Mouse (Mus musculus) frontal cortex, postnatal 10 days (tissue): ENCODE measurements around the gene Kdm4b.

Experiments
- DNase-seq, 2 experiments: peaks; one replicate each; pipeline ENCODE4 v3.0.0; 2022; ENCODE audit warnings: low spot score in 2 of 2, mixed read lengths in 1 of 2

Gene Kdm4b

GRCm38 (mm10) chr17:56345364-56345763 lies 19.5 kb downstream of the Kdm4b start:
- DNase-seq: no peak

DNA sequence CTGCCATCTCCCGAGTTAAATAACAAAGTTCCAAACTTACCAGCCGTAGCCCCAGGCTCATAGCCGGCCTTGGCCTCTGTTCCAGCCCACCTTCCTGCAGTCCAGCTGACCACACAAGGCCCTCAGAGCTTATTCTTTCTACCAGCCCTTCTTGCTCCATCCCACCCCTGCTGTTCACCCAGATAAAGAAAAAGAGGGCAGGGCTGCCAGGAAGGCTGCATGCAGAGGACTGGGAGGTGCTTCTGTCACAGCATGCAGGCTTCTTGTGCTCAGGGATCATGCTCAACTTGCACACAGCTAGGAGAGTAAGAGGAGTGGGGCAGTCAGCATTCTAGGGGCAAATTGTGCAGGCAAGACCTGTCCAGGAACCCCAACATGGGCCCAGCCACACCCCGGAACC lies 22.3 kb downstream of the Kdm4b start:
- DNase-seq: no peak

DNA sequence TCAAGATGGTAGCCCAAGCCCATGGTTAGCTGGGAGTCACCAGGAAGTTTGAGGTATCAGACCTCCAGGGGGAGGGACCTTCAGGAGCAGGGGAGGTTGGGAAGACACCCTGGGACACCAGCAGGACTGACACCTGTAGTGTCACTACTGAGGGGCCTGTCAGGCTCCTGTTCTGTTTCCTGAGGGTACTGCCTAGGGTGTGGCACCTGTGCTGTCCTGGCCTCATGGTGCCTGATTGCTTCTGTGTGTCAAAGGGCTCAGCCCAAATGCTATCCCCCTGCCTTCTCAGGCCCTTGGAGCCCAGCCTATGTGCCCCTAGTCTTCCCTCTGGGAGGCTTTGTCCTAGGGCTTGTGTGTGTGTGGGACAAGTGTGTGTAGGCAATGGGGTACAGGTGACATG lies 22.7 kb downstream of the Kdm4b start:
- DNase-seq: no peak

DNA sequence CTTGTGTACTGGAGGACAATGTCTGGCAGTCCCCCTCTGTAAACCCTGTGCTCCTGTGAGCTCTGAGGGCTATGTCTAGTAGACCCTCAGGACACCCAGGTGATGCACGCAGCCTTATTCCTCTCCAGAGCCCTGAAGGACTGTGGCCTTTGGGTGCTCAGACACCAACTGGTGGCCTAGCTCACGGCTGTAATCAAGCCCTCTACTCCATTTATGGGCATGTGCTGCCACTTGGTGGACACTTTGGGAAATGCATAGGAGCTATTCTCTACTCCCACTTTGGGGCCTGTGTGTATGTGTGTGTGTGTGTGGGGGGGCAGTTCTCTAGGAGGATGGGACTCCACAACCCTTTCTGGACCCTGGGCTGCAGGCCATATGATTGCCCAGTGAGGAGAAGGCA lies 24.8 kb downstream of the Kdm4b start:
- DNase-seq: peak in 1 of 2 experiments; percentile 74

GRCm38 (mm10) chr17:56356921-56357885 lies 31.3 kb downstream of the Kdm4b start:
- peak in 1 of 2 experiments; percentile 68 for DNase-seq

- no peak for DNase-seq
Measured at GRCm38 (mm10) chr17:56359183-56359725, 33.4 kb downstream of the Kdm4b start.

GRCm38 (mm10) chr17:56359864-56360263 lies 34.0 kb downstream of the Kdm4b start:
- no peak for DNase-seq

- no peak for DNase-seq
Measured at GRCm38 (mm10) chr17:56360451-56360850, 34.6 kb downstream of the Kdm4b start.

DNA sequence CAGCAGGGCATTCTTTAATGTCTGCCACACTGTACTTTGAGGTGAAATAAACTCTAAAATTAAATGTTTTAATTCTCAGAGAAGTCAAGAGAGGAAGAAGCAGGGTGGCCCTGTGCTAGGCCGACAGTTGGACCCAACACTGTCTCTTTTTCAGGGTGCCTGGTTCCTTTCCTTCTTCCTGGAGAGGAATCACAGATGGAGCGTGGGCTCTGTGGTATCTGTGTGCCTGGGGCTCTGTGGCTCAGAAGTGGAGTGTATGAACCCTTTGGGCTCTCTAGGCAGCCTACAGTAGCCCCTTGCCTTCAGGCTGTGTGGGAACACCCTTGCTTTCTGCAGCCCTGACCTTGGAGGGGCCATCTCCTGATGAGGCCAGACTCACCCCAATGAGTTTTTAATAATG lies 35.7 kb downstream of the Kdm4b start:
- DNase-seq: no peak

- DNase-seq: no peak
Measured at GRCm38 (mm10) chr17:56365791-56366673, 40.2 kb downstream of the Kdm4b start.

GRCm38 (mm10) chr17:56368291-56368790 lies 42.5 kb downstream of the Kdm4b start:
- DNase-seq: no peak

DNA sequence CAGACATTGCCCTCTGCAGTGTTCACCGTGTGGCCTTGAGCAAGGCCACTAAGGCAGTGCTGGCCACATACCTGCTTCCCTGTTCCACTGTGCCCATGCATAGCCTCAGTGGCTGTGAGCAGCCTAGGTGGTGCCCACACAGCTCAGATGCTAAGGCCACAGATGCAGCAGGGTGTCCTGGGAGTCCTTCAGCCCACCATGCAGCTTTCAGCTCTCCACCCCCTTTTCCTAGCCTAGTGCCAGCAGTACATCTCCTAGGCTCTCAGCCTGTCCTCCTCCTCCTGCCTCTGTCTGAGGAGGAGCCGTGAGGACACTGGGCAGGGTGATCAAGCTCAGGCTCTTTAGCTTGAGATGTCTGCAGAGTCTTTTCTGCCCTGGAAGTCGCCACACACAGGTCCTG lies 44.2 kb downstream of the Kdm4b start:
- DNase-seq: no peak

DNA sequence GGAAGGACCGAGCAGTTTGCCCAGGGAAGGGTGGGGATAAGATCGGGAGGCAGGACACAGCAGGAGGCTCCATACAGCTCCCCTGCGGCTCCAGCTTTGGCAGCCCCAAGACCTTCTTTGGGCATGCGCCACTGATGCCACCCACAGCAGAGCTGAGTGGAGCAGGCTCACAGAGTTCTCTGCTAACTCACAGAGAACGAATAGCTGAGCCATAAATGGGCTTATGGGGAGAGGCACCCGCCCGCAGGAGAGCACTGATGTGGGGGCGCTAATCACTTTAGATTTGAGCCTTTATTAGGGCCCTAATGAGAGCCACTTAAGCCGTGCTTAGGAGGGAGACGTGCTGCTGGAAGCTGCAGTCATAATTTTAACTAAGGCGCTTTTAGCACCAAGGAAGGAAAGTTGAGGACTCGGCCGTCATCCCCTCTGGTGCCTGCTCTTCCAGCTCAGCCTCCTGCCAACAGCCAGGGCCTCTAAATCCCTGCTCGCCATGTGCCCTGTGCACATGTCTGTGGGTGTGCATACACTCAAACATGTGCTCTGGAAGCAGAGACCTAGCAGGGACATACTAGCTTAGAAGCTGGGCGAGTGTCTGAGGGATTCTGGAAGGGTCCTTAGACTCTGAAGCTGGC lies 45.3 kb downstream of the Kdm4b start:
- DNase-seq: peak in 1 of 2 experiments; percentile 41

- no peak for DNase-seq
Measured at GRCm38 (mm10) chr17:56372109-56372508, 46.2 kb downstream of the Kdm4b start.

DNA sequence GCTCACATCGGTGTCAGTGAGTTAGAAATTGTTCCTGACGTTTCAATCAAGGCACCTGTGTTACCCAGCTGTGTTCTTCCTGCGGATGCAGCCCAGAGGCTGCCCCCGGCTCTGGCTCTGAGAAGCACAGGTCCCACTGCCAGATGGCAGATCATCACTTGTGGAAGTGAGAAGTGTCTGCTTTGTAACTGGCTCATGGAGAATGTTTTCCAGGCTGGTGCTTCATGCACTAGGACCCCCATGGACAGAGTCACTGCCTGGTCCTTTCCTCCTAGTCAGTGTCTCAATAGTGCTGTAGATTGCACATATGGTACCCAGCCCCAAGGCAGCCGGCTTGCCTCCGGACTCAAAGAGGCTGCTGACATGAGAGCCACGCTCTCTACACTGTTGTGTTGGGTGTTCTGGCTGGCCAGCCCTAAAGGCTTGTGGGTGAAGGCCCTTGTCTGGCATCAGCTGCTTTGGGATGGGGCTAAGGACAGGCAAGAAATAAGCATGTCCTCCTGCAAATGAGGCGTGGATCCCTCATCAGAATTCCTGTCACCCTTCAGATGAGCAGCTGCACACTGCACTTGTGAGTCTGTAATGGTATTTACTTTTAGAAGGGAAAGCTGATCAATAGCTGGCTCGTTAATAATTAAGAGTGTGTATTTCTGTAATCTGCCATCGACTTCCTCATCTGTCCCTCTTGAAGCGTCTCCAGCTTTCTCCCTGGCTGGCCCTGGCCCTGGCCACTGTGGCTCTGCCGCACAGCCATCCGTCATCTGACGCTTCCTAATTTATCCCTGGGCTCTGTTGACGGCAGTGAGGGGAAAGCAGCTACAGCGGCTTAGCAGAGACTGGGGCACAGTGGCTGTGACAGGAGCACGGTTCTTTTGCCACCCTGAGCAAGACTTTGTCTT lies 47.5 kb downstream of the Kdm4b start:
- no peak for DNase-seq

- no peak for DNase-seq
Measured at GRCm38 (mm10) chr17:56374851-56375250, 49.0 kb downstream of the Kdm4b start.

DNA sequence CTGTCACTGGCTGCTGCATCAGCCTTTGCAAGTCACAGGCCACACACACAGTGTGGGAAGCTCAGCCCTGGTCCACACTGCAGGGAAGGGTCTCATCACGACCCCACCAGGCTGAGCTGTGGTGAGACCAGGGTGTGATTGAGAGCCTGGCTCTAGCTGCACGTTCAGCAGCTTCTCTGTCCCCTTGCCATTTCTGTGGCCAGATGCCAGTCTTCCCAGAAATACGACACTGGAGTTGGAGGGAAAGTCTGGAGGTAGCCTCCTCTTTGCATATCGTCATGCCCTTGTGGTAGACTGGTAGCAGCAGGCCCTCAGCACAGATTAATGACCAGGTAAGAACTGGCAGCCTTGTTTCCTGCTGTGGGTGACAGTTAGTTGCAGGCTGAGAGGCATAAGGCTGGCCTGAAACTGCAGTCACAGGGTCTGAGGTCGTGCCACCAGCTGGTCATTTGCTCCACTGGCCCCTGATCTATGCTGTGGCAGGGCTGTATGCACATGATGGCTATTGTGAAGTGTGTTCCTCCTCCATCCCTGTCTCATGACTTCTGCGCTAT lies 53.5 kb downstream of the Kdm4b start:
- no peak for DNase-seq

GRCm38 (mm10) chr17:56380286-56380685 lies 54.4 kb downstream of the Kdm4b start:
- no peak for DNase-seq

DNA sequence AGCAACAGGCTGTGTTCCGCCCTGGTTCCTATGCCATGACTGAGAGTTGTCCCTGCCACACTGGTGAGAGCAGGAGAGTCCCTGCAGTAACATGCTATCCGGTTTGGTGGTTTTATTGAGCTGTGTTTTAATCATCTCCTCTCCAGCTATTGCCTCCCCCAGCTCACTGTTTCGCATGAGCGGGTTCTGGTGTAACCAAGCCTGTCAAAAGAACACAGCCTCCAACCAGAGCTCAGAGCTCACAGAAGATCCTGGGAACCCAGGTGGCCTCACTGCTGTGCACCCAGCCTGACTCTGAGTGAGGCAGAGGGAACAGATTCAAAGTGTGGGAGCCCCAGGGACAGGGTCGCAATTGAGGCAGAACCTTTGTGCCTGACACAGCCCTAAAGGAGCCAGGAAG lies 55.3 kb downstream of the Kdm4b start:
- no peak for DNase-seq

DNA sequence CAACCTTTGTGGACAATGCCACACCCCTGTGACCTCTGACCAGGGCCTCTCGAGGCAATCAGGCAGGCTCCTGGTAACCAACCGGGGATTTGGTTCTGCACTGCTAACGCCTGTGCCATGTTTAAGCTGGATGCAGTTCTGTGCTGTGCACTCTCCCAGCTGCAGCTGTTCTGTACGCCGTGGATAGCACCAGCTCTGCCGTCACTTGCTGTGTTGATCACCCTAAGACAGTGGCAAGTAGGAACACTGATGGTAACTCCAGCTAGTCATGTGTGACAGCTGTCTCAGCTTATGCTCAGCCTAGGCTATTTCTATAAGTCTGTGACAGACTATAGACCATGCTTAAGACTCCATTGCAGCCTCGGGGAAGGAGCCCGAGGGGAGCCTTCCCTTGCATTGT lies 57.1 kb downstream of the Kdm4b start:
- no peak for DNase-seq
